Mouse (Mus musculus) lung, postnatal 0 days (tissue): ENCODE measurements at regions not wholly inside any gene's neighbourhood (a gene's known extent, or its start where the extent isn't known, plus 50 kb on each side); places are given as distances from the start of the nearest gene placed in this dataset.

Experiments
- ATAC-seq: fragments of 200-750 bp; cut with Nextera tagmentation; 2 replicates; pipeline ENCODE4 v1.8.0; 2017; ENCODE audit warnings: moderate library complexity
- DNase-seq: peaks from one replicate; pipeline ENCODE4 v3.0.0-alpha.2; 2016; ENCODE audit warnings: low spot score
- H3K27ac ChIP-seq: fragments of 300-500 bp; sonication (generic); 2 replicates; pipeline ENCODE4 v1.5.1; 2014; ENCODE audit warnings: antibody characterized with exemption, mild to moderate bottlenecking, low read length, mixed read lengths
- H3K27me3 ChIP-seq: fragments of 300-500 bp; sonication (generic); replicated peaks from 2 replicates; pipeline ENCODE4 v1.6.1; 2014; ENCODE audit warnings: low read length, mixed read lengths; ENCODE audit not compliant: insufficient read depth
- H3K36me3 ChIP-seq: fragments of 300-500 bp; sonication (generic); 2 replicates; pipeline ENCODE4 v1.6.1; 2014; ENCODE audit warnings: low read length, mixed read lengths; ENCODE audit not compliant: insufficient read depth
- H3K4me1 ChIP-seq: fragments of 300-500 bp; sonication (generic); 2 replicates; pipeline ENCODE4 v1.6.1; 2014; ENCODE audit warnings: antibody characterized with exemption, low read depth, low read length, mixed read lengths; ENCODE audit not compliant: insufficient read depth
- H3K4me2 ChIP-seq: fragments of 300-500 bp; sonication (generic); replicated peaks from 2 replicates; pipeline ENCODE4 v1.6.1; 2014; ENCODE audit warnings: low read depth, mild to moderate bottlenecking, low read length, moderate library complexity, mixed read lengths
- H3K4me3 ChIP-seq: fragments of 300-500 bp; sonication (generic); 2 replicates; pipeline ENCODE4 v1.5.1; 2014; ENCODE audit warnings: low read depth, low read length
- H3K9ac ChIP-seq: fragments of 300-500 bp; sonication (generic); replicated peaks from 2 replicates; pipeline ENCODE4 v1.6.1; 2014; ENCODE audit warnings: low read depth, mild to moderate bottlenecking
- H3K9me3 ChIP-seq: fragments of 300-500 bp; sonication (generic); 2 replicates; pipeline ENCODE4 v1.6.1; 2016; ENCODE audit warnings: low read length, mixed read lengths
- CTCF ChIP-seq: IDR thresholded peaks from 2 replicates; pipeline ENCODE4 v1.5.1; 2016; ENCODE audit warnings: antibody characterized with exemption, mild to moderate bottlenecking
- EP300 ChIP-seq: IDR thresholded peaks from 2 replicates; pipeline ENCODE4 v1.6.1; 2016; ENCODE audit warnings: antibody characterized with exemption, mild to moderate bottlenecking, control low read depth
- WGBS: fragments of 180-500 bp; shearing (Covaris S2); extraction: QIAGEN DNeasy Blood & Tissue Kit; methylation state at CpG from one replicate; pipeline ENCODE4 v1.1.7; 2014; 5-methylcytosine and 5-hydroxymethylcytosine counted together

DNA sequence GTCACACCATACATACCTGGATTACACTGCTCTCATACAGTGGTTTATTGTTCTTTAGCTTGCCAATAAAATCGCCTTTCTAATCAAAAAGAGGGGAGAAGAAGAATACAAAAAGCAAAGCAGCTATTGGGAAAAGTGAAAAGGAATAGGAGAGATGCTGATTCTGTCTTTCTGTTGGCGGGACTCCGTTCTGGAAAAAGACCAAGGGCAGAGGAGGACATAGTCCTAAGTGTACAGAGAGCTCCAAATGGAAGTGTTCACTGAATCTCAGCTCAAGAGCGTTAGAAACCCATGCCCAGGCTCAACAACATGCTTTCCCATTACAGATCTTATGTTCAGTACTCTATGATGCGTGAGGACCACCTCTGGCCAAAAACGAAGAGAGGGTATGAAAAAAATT lies 174.4 kb upstream of the Tmem161b start:
- ATAC-seq = no peak
- Histone ChIP-seq H3K9ac (no peak overlapping the region), H3K36me3 (no peaks in the 10 kb centered on the region), H3K27me3 (no peaks in the 10 kb centered on the region), H3K4me2 (no peak overlapping the region), H3K4me3 (no peak overlapping the region), H3K27ac (no peak overlapping the region), H3K4me1 (no peaks in the 10 kb centered on the region), H3K9me3 (no peaks in the 10 kb centered on the region)
- TF ChIP-seq EP300 (no peak), CTCF (no peak)
- 71% methylated on average over 6 of the region's 6 CpGs for WGBS
- no peak for DNase-seq

DNA sequence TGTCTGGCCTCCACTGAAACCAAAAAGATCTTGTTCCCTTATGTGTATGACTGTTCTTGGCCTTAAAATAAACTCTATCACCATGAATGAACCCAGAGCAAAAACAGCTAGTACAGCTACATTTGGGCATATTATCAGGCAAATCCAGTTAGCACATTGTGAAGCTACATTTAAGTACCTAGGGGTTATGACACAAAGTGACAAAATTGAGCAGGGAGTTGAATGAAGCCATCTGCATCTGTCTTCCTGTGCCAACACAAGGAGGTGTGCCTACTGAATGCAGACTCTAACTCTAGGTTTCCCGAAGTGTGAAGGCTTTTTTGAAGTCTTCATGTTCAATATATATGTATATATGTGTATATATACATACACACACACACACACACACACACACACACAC lies 169.9 kb upstream of the Tmem161b start:
- Histone ChIP-seq H3K9me3 (no peaks in the 10 kb centered on the region), H3K27me3 (no peaks in the 10 kb centered on the region), H3K4me2 (no peak overlapping the region), H3K4me1 (no peaks in the 10 kb centered on the region), H3K36me3 (no peaks in the 10 kb centered on the region), H3K27ac (no peak overlapping the region), H3K4me3 (no peak overlapping the region), H3K9ac (no peak overlapping the region)
- TF ChIP-seq EP300 (no peak), CTCF (no peak)
- ATAC-seq (no peak), DNase-seq (no peak)
- WGBS = 38% methylated on average over 1 of the region's 1 CpGs

DNA sequence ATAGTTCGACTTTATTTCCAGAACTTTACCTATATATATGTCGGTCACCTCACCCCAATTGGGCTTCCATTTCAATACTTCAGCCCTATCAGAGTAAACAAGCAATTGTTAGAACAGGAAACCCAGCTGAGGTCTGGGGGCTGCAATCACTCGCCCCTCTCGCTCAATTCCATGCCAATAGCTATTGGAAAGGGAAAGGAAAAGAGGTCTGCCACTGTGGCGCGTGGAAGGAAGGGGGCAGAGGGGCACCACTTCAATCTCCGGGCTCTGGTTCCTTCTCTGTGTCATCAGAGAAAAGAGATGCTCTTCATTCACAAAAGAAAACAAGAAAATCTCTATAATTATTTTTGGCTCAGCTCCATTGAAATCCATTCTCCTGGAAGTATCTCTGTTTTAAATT lies 167.1 kb upstream of the Tmem161b start:
- no peak overlapping the region for H3K4me2 ChIP-seq
- WGBS = 62% methylated on average over 7 of the region's 7 CpGs
- TF ChIP-seq CTCF (no peak), EP300 (no peak)

DNA sequence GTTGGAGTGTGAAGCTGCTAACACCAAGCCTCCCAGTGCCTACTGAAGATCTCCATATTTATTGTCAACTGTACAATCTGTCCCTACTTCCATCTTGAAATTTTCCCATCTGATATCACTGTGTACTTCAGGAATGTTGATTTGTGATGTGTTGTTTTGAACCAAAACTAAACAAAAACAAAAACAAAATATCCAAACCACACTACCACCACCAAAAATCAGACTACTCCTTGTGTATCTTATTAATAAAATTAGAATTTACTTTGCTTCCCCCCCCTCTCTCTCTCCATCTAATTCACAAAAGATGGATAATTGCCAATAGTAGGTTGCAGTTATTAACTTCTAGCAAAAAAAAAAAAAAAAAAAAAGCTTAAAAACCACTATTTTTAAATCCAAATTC lies 166.5 kb upstream of the Tmem161b start:
- Histone ChIP-seq H3K27me3 (no peaks in the 10 kb centered on the region), H3K9ac (no peak overlapping the region), H3K27ac (no peak overlapping the region), H3K36me3 (no peaks in the 10 kb centered on the region), H3K4me3 (no peak overlapping the region), H3K4me2 (no peak overlapping the region), H3K9me3 (no peaks in the 10 kb centered on the region), H3K4me1 (no peaks in the 10 kb centered on the region)
- DNase-seq (no peak), ATAC-seq (no peak)
- TF ChIP-seq EP300 = no peak
- no peak for TF ChIP-seq CTCF

More for the DNA sequence above, 167.1 kb upstream of the Tmem161b start:
- no peak for ATAC-seq
- no peaks in the 10 kb centered on the region for H3K9me3 ChIP-seq
- no peaks in the 10 kb centered on the region for H3K4me1 ChIP-seq
- H3K27me3 ChIP-seq = no peaks in the 10 kb centered on the region
- H3K4me3 ChIP-seq = no peak overlapping the region
- no peak overlapping the region for H3K9ac ChIP-seq
- no peaks in the 10 kb centered on the region for H3K36me3 ChIP-seq
- H3K27ac ChIP-seq = no peak overlapping the region
- no peak for DNase-seq

DNA sequence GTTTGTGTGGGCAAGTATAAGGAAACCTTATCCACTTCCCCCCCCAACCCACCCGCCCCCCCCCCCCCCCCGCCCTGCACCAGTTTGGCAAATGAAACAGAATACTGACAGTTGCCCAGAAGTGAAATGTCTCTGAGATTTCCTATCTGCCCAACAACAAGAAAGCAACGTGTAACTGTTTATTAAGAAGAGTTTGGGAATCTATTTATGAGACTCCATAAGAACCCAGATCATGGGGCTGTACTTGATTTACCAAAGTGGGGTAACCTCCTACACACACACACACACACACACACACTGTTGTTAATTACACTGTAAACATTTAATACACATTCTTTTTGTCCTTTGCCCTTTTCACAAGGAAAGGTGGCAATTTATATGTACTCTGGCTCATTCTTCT lies 165.6 kb upstream of the Tmem161b start:
- no peak for ATAC-seq
- no peak overlapping the region for H3K4me3 ChIP-seq
- 43% methylated on average over 2 of the region's 3 CpGs for WGBS

DNA sequence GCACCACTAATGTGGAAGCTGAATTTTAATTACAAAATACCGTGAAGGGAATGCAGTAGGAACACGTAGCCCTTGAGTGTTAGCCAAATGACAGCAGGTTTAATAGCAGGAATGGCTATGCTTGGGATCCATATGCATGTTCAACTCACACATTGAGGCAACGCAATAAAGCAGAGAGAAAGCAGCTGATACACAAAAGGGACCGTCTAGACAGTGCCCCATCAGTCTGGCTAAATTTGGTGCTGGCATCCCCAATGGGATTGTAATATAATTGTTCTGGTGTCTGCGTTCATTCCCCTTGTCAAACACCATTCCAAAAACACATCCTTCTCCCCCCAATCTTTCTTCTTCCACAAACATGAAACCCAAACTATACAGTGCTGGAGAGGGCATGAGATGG lies 165.1 kb upstream of the Tmem161b start:
- DNase-seq = no peak

More for the DNA sequence above, 165.6 kb upstream of the Tmem161b start:
- Histone ChIP-seq H3K4me1 (no peaks in the 10 kb centered on the region), H3K27me3 (no peaks in the 10 kb centered on the region), H3K36me3 (no peaks in the 10 kb centered on the region), H3K9ac (no peak overlapping the region), H3K27ac (no peak overlapping the region), H3K4me2 (no peak overlapping the region), H3K9me3 (no peaks in the 10 kb centered on the region)
- no peak for DNase-seq
- no peak for TF ChIP-seq EP300
- TF ChIP-seq CTCF = no peak

DNA sequence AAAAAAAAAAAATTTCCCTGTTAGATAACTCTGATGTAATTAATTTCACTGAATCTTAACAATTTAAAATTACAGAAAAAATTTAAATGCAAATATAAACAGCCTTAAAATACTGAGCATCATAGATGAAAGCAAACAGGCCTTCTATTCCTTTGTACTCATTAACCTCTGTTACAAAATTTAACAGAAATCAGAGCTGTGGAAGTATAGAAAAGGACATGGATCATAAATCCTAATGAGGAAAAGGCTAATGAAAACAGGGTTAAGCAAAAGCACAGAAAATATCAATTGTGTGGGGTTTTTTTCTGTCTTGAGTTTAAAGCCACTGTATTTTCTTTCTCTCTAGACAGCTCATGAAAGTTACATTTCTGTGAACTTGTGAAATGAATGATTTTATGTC lies 164.6 kb upstream of the Tmem161b start:
- no peak overlapping the region for H3K27ac ChIP-seq
- H3K4me1 ChIP-seq = no peaks in the 10 kb centered on the region
- no peaks in the 10 kb centered on the region for H3K27me3 ChIP-seq
- H3K4me2 ChIP-seq = no peak overlapping the region
- ATAC-seq (no peak), DNase-seq (no peak)
- no peak overlapping the region for H3K4me3 ChIP-seq
- no peaks in the 10 kb centered on the region for H3K36me3 ChIP-seq
- H3K9ac ChIP-seq = no peak overlapping the region
- TF ChIP-seq EP300 (no peak), CTCF (no peak)
- H3K9me3 ChIP-seq = no peaks in the 10 kb centered on the region

More for the DNA sequence above, 165.1 kb upstream of the Tmem161b start:
- no peak for TF ChIP-seq EP300
- no peak for TF ChIP-seq CTCF
- H3K4me3 ChIP-seq = no peak overlapping the region
- H3K27me3 ChIP-seq = no peaks in the 10 kb centered on the region
- H3K4me2 ChIP-seq = no peak overlapping the region
- no peaks in the 10 kb centered on the region for H3K4me1 ChIP-seq
- H3K9ac ChIP-seq = no peak overlapping the region
- no peaks in the 10 kb centered on the region for H3K36me3 ChIP-seq
- ATAC-seq = no peak
- 67% methylated on average over 5 of the region's 5 CpGs for WGBS
- no peak overlapping the region for H3K27ac ChIP-seq
- no peaks in the 10 kb centered on the region for H3K9me3 ChIP-seq
